ENCODE assay signal across 10 mouse cellular contexts in genomic region chr11:117113377-117113776, GRCm38 (mm10). TPM values are rescaled to one million over a fixed set of nuclear protein-coding genes. Genes with fewer than 3 reads are reported as not detected.
DNase-seq lines count a peak whose midpoint lies in the region; ATAC-seq and TF ChIP-seq lines count a peak whose summit lies in the region.
"Had no signal": no experiment of that assay in that cellular context is flagged by ENCODE, and none has a peak within 500 bp of the region (broad histone marks: within the 10 kb centered on the region; RNA-seq: fewer than 3 reads in every experiment).

No protein-coding gene starts in this region.

- H3K4me2 ChIP-seq in lung, postnatal 0 days (replicated peaks; ENCODE audit: low read depth, low read length): no peak overlapping the region

- TF ChIP-seq POLR2A in embryonic fibroblast, embryonic 13.5 days (IDR thresholded peaks at IDR 0.05; ENCODE audit: low read depth, low read length): no peak
- TF ChIP-seq POLR2A in olfactory bulb, adult 2 months (IDR thresholded peaks at IDR 0.05; ENCODE audit: insufficient read depth, low read depth, low read length): no peak

- H3K36me3 ChIP-seq in lung, postnatal 0 days (ENCODE audit: insufficient read depth, low read length): peaks cover 7% of the 10 kb centered on the region; the same call in 1 of the 2 replicates
- H3K36me3 ChIP-seq: embryonic facial prominence, embryonic 12.5 days had no signal

- 88% methylated on average over 5 of the region's 5 CpGs for WGBS in lung, postnatal 0 days
- WGBS in olfactory bulb, adult 2 months: 93% methylated on average over 5 of the region's 5 CpGs

- H3K4me1 ChIP-seq in lung, postnatal 0 days (ENCODE audit: insufficient read depth, low read depth, low read length): peaks cover 29% of the 10 kb centered on the region
- H3K4me1 ChIP-seq in embryonic fibroblast, embryonic 13.5 days (ENCODE audit: control insufficient read depth, insufficient read depth, low read length): peaks cover 17% of the 10 kb centered on the region
- peaks cover 19% of the 10 kb centered on the region for H3K4me1 ChIP-seq in olfactory bulb, adult 2 months (ENCODE audit: control insufficient read depth, insufficient read depth, low read length)

- peak overlapping the region; percentile 97; the same call in 1 of the 2 replicates for H3K27ac ChIP-seq in lung, postnatal 0 days (ENCODE audit: low read length)
- no peak overlapping the region for H3K27ac ChIP-seq in embryonic fibroblast, embryonic 13.5 days (ENCODE audit: insufficient read depth, low read length)
- no peak overlapping the region for H3K27ac ChIP-seq in olfactory bulb, adult 2 months (ENCODE audit: insufficient read depth, low read depth, low read length)

- no peak for ATAC-seq in cerebellum, adult (ENCODE audit: insufficient number of reproducible peaks, low FRiP score, low TSS enrichment)
- ATAC-seq in lung, postnatal 0 days: no peak

- peak; percentile 61 for TF ChIP-seq CTCF in lung, postnatal 0 days (IDR thresholded peaks at IDR 0.05)
- TF ChIP-seq CTCF in embryonic fibroblast, embryonic 13.5 days (IDR thresholded peaks at IDR 0.05; ENCODE audit: borderline replicate concordance, insufficient read depth, low read length): peak; percentile 17; the same call in 1 of the 2 replicates
- TF ChIP-seq CTCF in olfactory bulb, adult 2 months (IDR thresholded peaks at IDR 0.05; ENCODE audit: insufficient read depth, low read depth, low read length): peak; percentile 48; the same call in 1 of the 2 replicates

- DNase-seq in cerebellum, adult 9-11 months: peak; percentile 75
- no peak for DNase-seq in lung, postnatal 0 days (ENCODE audit: low spot score)
- DNase-seq in lung, postnatal 36 days: no peak
- no peak for DNase-seq in frontal cortex, postnatal 25 days (ENCODE audit: low spot score in 2 of 2)
- no peak for DNase-seq in kidney, adult 9 months

- H3K27me3 ChIP-seq in lung, postnatal 0 days (replicated peaks; ENCODE audit: insufficient read depth, low read length): no peaks in the 10 kb centered on the region
- H3K27me3 ChIP-seq: embryonic facial prominence, embryonic 12.5 days; neural tube, embryonic 12.5 days had no signal

- no peak overlapping the region for H3K9ac ChIP-seq in lung, postnatal 0 days (replicated peaks; ENCODE audit: low read depth)

- TF ChIP-seq EP300 in lung, postnatal 0 days (IDR thresholded peaks at IDR 0.05): no peak

- H3K9me3 ChIP-seq in lung, postnatal 0 days (ENCODE audit: low read length): no peaks in the 10 kb centered on the region
- H3K9me3 ChIP-seq: embryonic facial prominence, embryonic 12.5 days; neural tube, embryonic 12.5 days had no signal

- H3K4me3 ChIP-seq in lung, postnatal 0 days (ENCODE audit: low read depth, low read length): no peak overlapping the region
- H3K4me3 ChIP-seq in embryonic fibroblast, embryonic 13.5 days (ENCODE audit: insufficient read depth, low read length): no peak overlapping the region
- H3K4me3 ChIP-seq in olfactory bulb, adult 2 months (ENCODE audit: insufficient read depth, low read depth, low read length): no peak overlapping the region

RNA-seq across cellular contexts. Expression of gene Sec14l1, which starts 1.6 kb away (rescaled TPM):
- polyA plus RNA-seq in lung, postnatal 0 days (2015; fragmentation: Nextera tagmentation; extraction: Ambion mirVana): 62.2 and 62.4 TPM in 2 replicates
- polyA plus RNA-seq in embryonic fibroblast, embryonic 13.5 days (2011; ENCODE audit: insufficient read length, low read depth, missing spikeins): 65.7 and 70.4 TPM in 2 replicates
- polyA plus RNA-seq in olfactory bulb, adult 2 months (2012; ENCODE audit: insufficient read depth, insufficient read length, low replicate concordance, missing spikeins): not detected in 2 replicates
